Mouse (Mus musculus) liver, adult (tissue): Measurements from ENCODE around the gene Gm5728.
"Not testable (repeated sequence)": the region's sequence is repeated elsewhere in the genome, so short reads cannot be mapped to it uniquely, and the experiment has no call there.

Experiments used
- GATA4 ChIP-seq: IDR thresholded peaks from 2 replicates; pipeline ENCODE4 v1.6.1; 2014; ENCODE audit warnings: mild to moderate bottlenecking, low read length; ENCODE audit not compliant: insufficient replicate concordance

Gene Gm5728

DNA sequence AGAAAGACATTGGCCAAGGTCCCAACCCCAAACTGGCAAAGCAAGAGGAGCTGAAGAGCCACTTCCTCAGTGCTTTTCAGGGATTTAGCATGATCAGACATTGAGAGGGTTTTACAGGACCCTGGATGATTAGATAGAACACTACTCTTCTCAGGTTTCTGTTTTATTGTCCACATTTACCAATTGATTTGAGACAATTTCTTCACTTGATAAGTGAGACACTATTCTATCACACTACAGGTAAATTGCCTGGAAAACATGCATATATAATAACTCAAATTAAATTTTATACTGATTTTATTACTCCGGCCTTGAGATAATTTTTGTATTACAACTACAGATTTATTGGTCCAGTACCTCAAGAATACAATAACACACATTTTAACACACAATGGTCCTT lies at the start of gene Gm5728:
Gm5728 (minus strand) TSS at position 101 of the 400 bp plus-strand sequence.
- not testable (repeated sequence) for TF ChIP-seq GATA4

DNA sequence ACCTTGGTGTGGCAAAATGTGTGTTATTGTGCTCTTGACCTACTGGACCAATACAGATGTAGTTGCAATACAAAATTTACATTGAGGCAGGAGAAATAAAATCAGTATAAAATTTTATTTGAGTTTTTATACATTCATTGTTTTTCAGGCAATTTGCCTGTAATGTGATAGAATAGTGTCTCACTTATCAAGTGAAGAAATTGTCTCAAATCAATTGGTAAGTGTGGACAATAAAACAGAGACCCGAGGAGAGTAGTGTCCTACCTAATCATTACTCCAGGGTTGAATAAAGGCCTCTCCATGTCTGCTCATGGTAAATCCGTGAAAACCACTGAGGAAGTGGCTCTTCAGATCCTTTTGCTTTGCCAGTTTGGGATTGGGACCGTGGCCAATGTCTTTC lies 42.4 kb upstream of the Gm5728 start, which contains the start of gene Vmn1r100:
Vmn1r100 (plus strand) TSS at position 301 of the 400 bp plus-strand sequence.
- not testable (repeated sequence) for TF ChIP-seq GATA4

DNA sequence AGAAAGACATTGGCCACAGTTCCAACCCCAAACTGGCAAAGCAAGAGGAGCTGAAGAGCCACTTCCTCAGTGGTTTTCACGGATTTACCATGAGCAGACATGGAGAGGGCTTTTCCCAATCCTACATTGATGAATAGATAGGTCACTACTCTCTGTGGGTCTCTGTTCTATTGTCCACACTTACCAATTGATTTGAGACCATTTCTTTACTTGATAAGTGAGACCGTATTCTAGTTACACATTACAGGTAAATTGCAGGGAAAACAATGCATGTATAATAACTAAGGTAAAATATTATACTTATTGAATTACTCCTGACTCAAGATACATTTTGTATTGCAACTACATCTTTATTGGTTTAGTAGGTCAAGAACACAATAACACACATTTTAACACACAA lies 41.2 kb downstream of the Gm5728 start, which contains the start of gene Gm4133:
Gm4133 (minus strand) TSS at position 101 of the 400 bp plus-strand sequence.
- not testable (repeated sequence) for TF ChIP-seq GATA4
